Mouse (Mus musculus): ENCODE measurements at regions not wholly inside any gene's neighbourhood (a gene's known extent, or its start where the extent isn't known, plus 50 kb on each side); places are given as distances from the start of the nearest gene placed in this dataset.
"Not testable (repeated sequence)": the region's sequence is repeated elsewhere in the genome, so short reads cannot be mapped to it uniquely, and the experiment has no call there.

- H3K27ac ChIP-seq (ENCODE audit: low read length), result no peak overlapping the region
- H3K27me3 ChIP-seq (replicated peaks; ENCODE audit: control insufficient read depth, insufficient read depth, low read length), result no peaks in the 10 kb centered on the region
- no peak overlapping the region for H3K4me3 ChIP-seq (replicated peaks; ENCODE audit: low read length)
- no peak overlapping the region for H3K4me2 ChIP-seq (ENCODE audit: low read length)
- no peaks in the 10 kb centered on the region for H3K4me1 ChIP-seq (replicated peaks; ENCODE audit: control insufficient read depth, insufficient read depth, low read length)
- 62% methylated on average over 6 of the region's 6 CpGs for WGBS
- H3K36me3 ChIP-seq (ENCODE audit: control insufficient read depth, insufficient read depth), result no peaks in the 10 kb centered on the region
- ATAC-seq, result peak; percentile 78
- no peak overlapping the region for H3K9ac ChIP-seq (replicated peaks; ENCODE audit: low read depth, low read length)
- no peaks in the 10 kb centered on the region for H3K9me3 ChIP-seq (ENCODE audit: control insufficient read depth, low read length)
Observed at GRCm38 (mm10) chr1:113395267-113395824, 1530.6 kb upstream of the Dsel start.

GRCm38 (mm10) chr1:113394326-113394725 is 1529.6 kb upstream of the Dsel start:
- 83% methylated on average over 3 of the region's 3 CpGs for WGBS
- H3K9ac ChIP-seq (replicated peaks; ENCODE audit: low read depth, low read length), result not testable (repeated sequence)

GRCm38 (mm10) chr1:113392962-113393361 is 1528.2 kb upstream of the Dsel start:
- Histone ChIP-seq H3K4me3 (replicated peaks; ENCODE audit: low read length) (no peak overlapping the region), H3K9ac (replicated peaks; ENCODE audit: low read depth, low read length) (no peak overlapping the region), H3K36me3 (ENCODE audit: control insufficient read depth, insufficient read depth) (no peaks in the 10 kb centered on the region), H3K27me3 (replicated peaks; ENCODE audit: control insufficient read depth, insufficient read depth, low read length) (no peaks in the 10 kb centered on the region), H3K4me1 (replicated peaks; ENCODE audit: control insufficient read depth, insufficient read depth, low read length) (no peaks in the 10 kb centered on the region), H3K4me2 (ENCODE audit: low read length) (no peak overlapping the region), H3K27ac (ENCODE audit: low read length) (no peak overlapping the region), H3K9me3 (ENCODE audit: control insufficient read depth, low read length) (no peaks in the 10 kb centered on the region)
- peak; percentile 55; the same call in 1 of the 2 replicates for ATAC-seq

More at GRCm38 (mm10) chr1:113394326-113394725, 1529.6 kb upstream of the Dsel start:
- H3K9me3 ChIP-seq (ENCODE audit: control insufficient read depth, low read length); H3K4me3 ChIP-seq (replicated peaks; ENCODE audit: low read length); H3K4me2 ChIP-seq (ENCODE audit: low read length); ATAC-seq; H3K27ac ChIP-seq (ENCODE audit: low read length); H3K36me3 ChIP-seq (ENCODE audit: control insufficient read depth, insufficient read depth); H3K27me3 ChIP-seq (replicated peaks; ENCODE audit: control insufficient read depth, insufficient read depth, low read length); H3K4me1 ChIP-seq (replicated peaks; ENCODE audit: control insufficient read depth, insufficient read depth, low read length): not testable (repeated sequence)

DNA sequence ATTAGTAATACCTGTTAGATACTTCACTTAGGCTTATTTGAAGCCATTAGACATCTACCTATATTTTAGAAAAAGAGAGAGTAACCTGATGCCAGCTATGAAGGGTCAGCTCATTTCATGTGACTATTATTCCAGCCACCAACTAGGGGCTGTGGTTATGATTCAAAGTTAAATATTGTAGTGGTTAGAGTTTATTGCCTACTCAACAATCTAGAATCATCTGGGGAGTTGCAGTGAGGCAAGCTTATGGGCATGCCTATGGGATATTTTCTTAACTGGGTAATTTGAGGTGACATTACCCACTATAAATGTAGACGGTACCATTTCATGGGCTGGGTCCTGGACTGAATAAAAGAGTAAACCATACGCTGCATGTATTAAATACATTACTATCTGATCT is 1525.2 kb upstream of the Dsel start:
- no peak overlapping the region for H3K4me3 ChIP-seq (replicated peaks; ENCODE audit: low read length)
- ATAC-seq, result no peak
- no peaks in the 10 kb centered on the region for H3K36me3 ChIP-seq (ENCODE audit: control insufficient read depth, insufficient read depth)
- no peaks in the 10 kb centered on the region for H3K4me1 ChIP-seq (replicated peaks; ENCODE audit: control insufficient read depth, insufficient read depth, low read length)
- H3K27ac ChIP-seq (ENCODE audit: low read length), result no peak overlapping the region
- WGBS, result 95% methylated on average over 2 of the region's 2 CpGs
- H3K9me3 ChIP-seq (ENCODE audit: control insufficient read depth, low read length), result no peaks in the 10 kb centered on the region
- no peaks in the 10 kb centered on the region for H3K27me3 ChIP-seq (replicated peaks; ENCODE audit: control insufficient read depth, insufficient read depth, low read length)
- H3K9ac ChIP-seq (replicated peaks; ENCODE audit: low read depth, low read length), result no peak overlapping the region
- no peak overlapping the region for H3K4me2 ChIP-seq (ENCODE audit: low read length)

DNA sequence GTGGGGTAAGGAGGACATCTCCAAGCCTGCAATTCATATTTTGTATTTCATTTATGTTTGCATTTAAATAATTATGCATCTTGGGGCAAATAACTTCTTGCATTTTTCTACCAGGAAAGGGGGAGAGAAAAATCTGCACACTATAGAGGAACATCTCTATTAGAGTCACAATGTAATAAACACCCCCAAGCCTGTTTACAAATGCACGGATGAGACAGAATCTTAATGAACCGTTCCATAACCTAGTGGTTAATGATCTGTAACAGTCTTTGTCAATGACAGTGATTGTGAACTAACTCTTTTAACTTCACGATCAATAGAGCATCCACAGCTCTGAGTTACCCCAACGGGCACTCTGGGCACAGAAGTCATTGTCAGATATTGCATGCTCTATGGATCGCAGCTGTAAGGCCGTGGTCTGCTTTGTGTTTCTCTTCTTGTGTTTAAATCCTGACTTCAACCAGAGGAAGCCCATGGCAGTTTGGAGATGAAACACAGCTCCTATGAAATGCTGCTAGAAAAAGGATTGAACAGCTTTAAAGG is 1520.2 kb upstream of the Dsel start:
- no peaks in the 10 kb centered on the region for H3K9me3 ChIP-seq (ENCODE audit: control insufficient read depth, low read length)
- 63% methylated on average over 6 of the region's 6 CpGs for WGBS
- H3K4me2 ChIP-seq (ENCODE audit: low read length), result no peak overlapping the region
- no peak overlapping the region for H3K27ac ChIP-seq (ENCODE audit: low read length)
- no peak for ATAC-seq
- H3K9ac ChIP-seq (replicated peaks; ENCODE audit: low read depth, low read length), result no peak overlapping the region
- H3K36me3 ChIP-seq (ENCODE audit: control insufficient read depth, insufficient read depth), result no peaks in the 10 kb centered on the region
- no peak overlapping the region for H3K4me3 ChIP-seq (replicated peaks; ENCODE audit: low read length)
- H3K4me1 ChIP-seq (replicated peaks; ENCODE audit: control insufficient read depth, insufficient read depth, low read length), result no peaks in the 10 kb centered on the region; the same call in 1 of the 2 replicates
- no peaks in the 10 kb centered on the region for H3K27me3 ChIP-seq (replicated peaks; ENCODE audit: control insufficient read depth, insufficient read depth, low read length)

DNA sequence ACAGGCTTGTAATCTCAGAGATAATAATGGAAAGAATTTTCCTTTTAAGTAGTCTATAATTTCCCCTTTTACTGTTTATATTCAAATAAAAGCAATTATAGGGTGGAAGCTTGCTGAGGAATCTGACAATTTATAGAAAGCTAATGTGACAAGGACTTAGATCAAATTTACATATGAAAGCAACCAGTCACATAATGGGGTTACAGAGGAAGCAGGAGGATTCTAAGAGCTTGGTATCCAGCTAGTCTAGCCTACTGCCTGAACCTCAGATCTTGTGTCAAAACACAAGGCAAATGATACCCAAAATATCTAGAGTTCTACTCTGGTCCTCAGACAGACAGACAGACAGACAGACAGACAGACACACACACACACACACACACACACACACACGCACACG is 1519.0 kb upstream of the Dsel start:
- no peak overlapping the region for H3K9ac ChIP-seq (replicated peaks; ENCODE audit: low read depth, low read length)
- no peaks in the 10 kb centered on the region for H3K27me3 ChIP-seq (replicated peaks; ENCODE audit: control insufficient read depth, insufficient read depth, low read length)
- 81% methylated on average over 2 of the region's 2 CpGs for whole genome bisulfite sequencing
- no peaks in the 10 kb centered on the region; the same call in 1 of the 2 replicates for H3K4me1 ChIP-seq (replicated peaks; ENCODE audit: control insufficient read depth, insufficient read depth, low read length)
- no peak overlapping the region for H3K27ac ChIP-seq (ENCODE audit: low read length)
- H3K4me2 ChIP-seq (ENCODE audit: low read length), result no peak overlapping the region
- ATAC-seq, result peak; percentile 76
- H3K9me3 ChIP-seq (ENCODE audit: control insufficient read depth, low read length), result no peaks in the 10 kb centered on the region
- no peaks in the 10 kb centered on the region for H3K36me3 ChIP-seq (ENCODE audit: control insufficient read depth, insufficient read depth)
- H3K4me3 ChIP-seq (replicated peaks; ENCODE audit: low read length), result no peak overlapping the region

GRCm38 (mm10) chr1:113372679-113373078 is 1508.0 kb upstream of the Dsel start:
- 78% methylated on average over 1 of the region's 1 CpGs for WGBS
- no peak overlapping the region for H3K4me3 ChIP-seq (replicated peaks; ENCODE audit: low read length)
- H3K9me3 ChIP-seq (ENCODE audit: control insufficient read depth, low read length), result no peaks in the 10 kb centered on the region
- no peak overlapping the region for H3K4me2 ChIP-seq (ENCODE audit: low read length)
- H3K36me3 ChIP-seq (ENCODE audit: control insufficient read depth, insufficient read depth), result no peaks in the 10 kb centered on the region
- H3K27ac ChIP-seq (ENCODE audit: low read length), result no peak overlapping the region
- no peaks in the 10 kb centered on the region for H3K27me3 ChIP-seq (replicated peaks; ENCODE audit: control insufficient read depth, insufficient read depth, low read length)
- no peak overlapping the region for H3K9ac ChIP-seq (replicated peaks; ENCODE audit: low read depth, low read length)
- H3K4me1 ChIP-seq (replicated peaks; ENCODE audit: control insufficient read depth, insufficient read depth, low read length), result no peaks in the 10 kb centered on the region
- ATAC-seq, result no peak

DNA sequence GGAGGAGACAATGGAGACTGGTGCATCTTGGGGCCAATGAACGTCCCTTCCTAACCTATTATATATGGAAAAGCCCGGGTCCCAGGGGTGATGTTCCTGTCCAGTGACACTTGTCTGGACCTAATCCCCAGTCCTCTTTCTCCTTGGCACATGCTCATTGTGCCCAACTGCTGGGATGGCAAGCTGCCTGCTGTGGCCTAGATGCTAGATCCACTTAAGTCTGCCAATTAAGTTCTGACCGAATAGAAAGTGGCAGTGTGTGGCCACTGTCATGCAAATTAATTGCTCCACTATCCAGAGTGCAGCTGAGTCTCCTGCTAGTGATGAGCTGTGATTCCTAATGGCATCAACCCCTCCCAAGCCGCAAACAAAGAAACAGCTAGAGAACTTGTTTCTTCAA is 1493.5 kb upstream of the Dsel start:
- WGBS, result 14% methylated on average over 4 of the region's 4 CpGs
- Histone ChIP-seq H3K4me2 (ENCODE audit: low read length) (no peak overlapping the region), H3K27ac (ENCODE audit: low read length) (no peak overlapping the region), H3K27me3 (replicated peaks; ENCODE audit: control insufficient read depth, insufficient read depth, low read length) (no peaks in the 10 kb centered on the region), H3K4me3 (replicated peaks; ENCODE audit: low read length) (no peak overlapping the region), H3K9ac (replicated peaks; ENCODE audit: low read depth, low read length) (no peak overlapping the region), H3K36me3 (ENCODE audit: control insufficient read depth, insufficient read depth) (no peaks in the 10 kb centered on the region), H3K9me3 (ENCODE audit: control insufficient read depth, low read length) (no peaks in the 10 kb centered on the region), H3K4me1 (replicated peaks; ENCODE audit: control insufficient read depth, insufficient read depth, low read length) (0 out of 2 replicates have a peak, but pooled peaks cover 3% of the 10 kb centered on the region)
- ATAC-seq, result peak; percentile 84

GRCm38 (mm10) chr1:113308037-113308436 is 1443.3 kb upstream of the Dsel start:
- Histone ChIP-seq H3K4me2 (ENCODE audit: low read length) (no peak overlapping the region), H3K9ac (replicated peaks; ENCODE audit: low read depth, low read length) (no peak overlapping the region), H3K4me1 (replicated peaks; ENCODE audit: control insufficient read depth, insufficient read depth, low read length) (no peaks in the 10 kb centered on the region), H3K9me3 (ENCODE audit: control insufficient read depth, low read length) (no peaks in the 10 kb centered on the region), H3K27me3 (replicated peaks; ENCODE audit: control insufficient read depth, insufficient read depth, low read length) (no peaks in the 10 kb centered on the region), H3K36me3 (ENCODE audit: control insufficient read depth, insufficient read depth) (no peaks in the 10 kb centered on the region), H3K4me3 (replicated peaks; ENCODE audit: low read length) (no peak overlapping the region), H3K27ac (ENCODE audit: low read length) (no peak overlapping the region)
- no peak for ATAC-seq
- 80% methylated on average over 2 of the region's 2 CpGs for WGBS

- H3K27ac ChIP-seq (ENCODE audit: low read length), result no peak overlapping the region
- no peaks in the 10 kb centered on the region for H3K27me3 ChIP-seq (replicated peaks; ENCODE audit: control insufficient read depth, insufficient read depth, low read length)
- H3K9ac ChIP-seq (replicated peaks; ENCODE audit: low read depth, low read length), result no peak overlapping the region
- no peaks in the 10 kb centered on the region for H3K9me3 ChIP-seq (ENCODE audit: control insufficient read depth, low read length)
- no peak overlapping the region for H3K4me2 ChIP-seq (ENCODE audit: low read length)
- H3K4me1 ChIP-seq (replicated peaks; ENCODE audit: control insufficient read depth, insufficient read depth, low read length), result no peaks in the 10 kb centered on the region
- no peak for ATAC-seq
- WGBS, result 59% methylated on average over 3 of the region's 3 CpGs
- H3K4me3 ChIP-seq (replicated peaks; ENCODE audit: low read length), result no peak overlapping the region
- no peaks in the 10 kb centered on the region for H3K36me3 ChIP-seq (ENCODE audit: control insufficient read depth, insufficient read depth)
Observed at GRCm38 (mm10) chr1:113297807-113298206, 1433.1 kb upstream of the Dsel start.

All from forebrain, embryonic 16.5 days (tissue).